Mouse (Mus musculus): ENCODE data around the gene Crybg3. TPM values are rescaled to one million over a fixed set of nuclear protein-coding genes. Genes with fewer than 3 reads are reported as not detected.
"Not testable (repeated sequence)": the region's sequence is repeated elsewhere in the genome, so short reads cannot be mapped to it uniquely, and the experiment has no call there.

Gene Crybg3
- total and polyA plus RNA-seq, 2 experiments from 2014 or later, result 1.4 to 6.5 TPM

DNA sequence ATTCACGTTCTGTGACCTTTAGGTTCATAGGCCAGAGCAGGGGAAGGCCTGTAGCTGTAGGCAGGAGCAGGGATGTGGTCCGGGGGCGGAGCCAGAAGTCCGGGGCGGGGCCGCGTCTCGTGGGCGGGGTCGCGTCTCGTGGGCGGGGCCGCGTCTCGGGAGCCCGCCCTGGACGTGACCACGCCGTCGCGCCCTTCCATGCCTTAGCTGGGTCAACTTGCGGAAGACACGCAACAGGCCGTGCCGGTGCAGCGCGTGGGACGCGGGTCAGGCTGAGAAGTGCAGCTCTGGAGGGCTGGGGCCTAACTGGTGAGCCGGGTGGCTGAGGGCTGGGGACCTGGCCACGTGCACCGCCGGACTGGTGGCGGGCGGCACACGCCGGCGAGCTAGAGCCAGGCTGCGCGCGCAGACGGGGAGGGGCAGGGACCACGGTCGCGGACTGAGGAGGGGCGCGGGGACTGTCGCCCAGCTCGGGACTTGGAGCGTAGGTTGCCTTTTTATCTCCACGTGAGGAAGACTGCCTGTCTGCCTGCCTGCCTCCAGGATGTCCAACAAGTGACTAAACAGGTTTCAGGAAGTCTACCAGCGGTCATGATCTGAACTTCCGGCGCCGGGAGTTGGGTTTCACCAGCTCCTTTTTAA, 129.0 kb downstream of the Crybg3 start, which contains the start of gene Riox2:
TSS of gene Riox2 (plus strand) at position 139 of the 642 bp plus-strand sequence.
- Histone ChIP-seq H3K9ac (replicated peaks; ENCODE audit: low read length) (peak within 1 kb of the TSS; percentile 47), H3K27me3 (ENCODE audit: insufficient read depth, low read length) (no peaks in the 10 kb centered on the region), H3K4me3 (ENCODE audit: low read length) (peak within 1 kb of the TSS; percentile 68), H3K9me3 (ENCODE audit: low read length) (no peaks in the 10 kb centered on the region), H3K36me3 (ENCODE audit: insufficient read depth, low read length) (no peaks in the 10 kb centered on the region), H3K4me2 (ENCODE audit: low read depth, low read length) (peak within 1 kb of the TSS; percentile 64), H3K27ac (peak within 1 kb of the TSS; percentile 34; the same call in 1 of the 2 replicates), H3K4me1 (ENCODE audit: insufficient read depth, low read length) (no peaks in the 10 kb centered on the region)
- 1% methylated on average over 56 of the region's 56 CpGs for WGBS
- TF ChIP-seq CTCF (IDR thresholded peaks at IDR 0.05; ENCODE audit: low read depth), result no peak
- ATAC-seq (peak; percentile 97), DNase-seq (ENCODE audit: low spot score) (peak; percentile 85)

DNA sequence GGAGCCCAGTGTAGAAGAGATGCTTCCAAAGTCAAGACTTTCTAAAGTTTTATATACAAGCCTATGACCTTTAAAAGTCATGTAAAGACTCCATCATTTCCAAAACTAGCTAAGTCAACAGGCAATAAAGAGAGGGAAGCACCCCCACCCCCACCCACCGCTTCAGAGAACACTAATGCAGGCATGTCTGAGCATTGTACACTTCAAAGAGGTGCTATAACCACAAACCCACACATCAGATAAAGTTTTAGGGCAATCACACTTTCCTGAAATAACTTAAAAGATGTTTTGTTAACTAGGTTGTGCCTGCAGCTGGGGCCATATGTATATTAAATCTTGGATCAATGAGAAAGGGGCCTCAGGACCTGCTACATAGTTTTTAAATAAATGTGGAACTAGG, 130.9 kb downstream of the Crybg3 start:
- H3K27me3 ChIP-seq (ENCODE audit: insufficient read depth, low read length), result no peaks in the 10 kb centered on the region
- no peaks in the 10 kb centered on the region for H3K4me1 ChIP-seq (ENCODE audit: insufficient read depth, low read length)
- ATAC-seq (no peak), DNase-seq (ENCODE audit: low spot score) (no peak)
- no peak overlapping the region for H3K27ac ChIP-seq
- H3K4me2 ChIP-seq (ENCODE audit: low read depth, low read length), result no peak overlapping the region
- no peak for TF ChIP-seq CTCF (IDR thresholded peaks at IDR 0.05; ENCODE audit: low read depth)
- 98% methylated on average over 1 of the region's 1 CpGs for WGBS
- H3K4me3 ChIP-seq (ENCODE audit: low read length), result no peak overlapping the region
- 0 out of 2 replicates have a peak, but pooled peaks cover 2% of the 10 kb centered on the region for H3K9me3 ChIP-seq (ENCODE audit: low read length)
- H3K9ac ChIP-seq (replicated peaks; ENCODE audit: low read length), result no peak overlapping the region
- H3K36me3 ChIP-seq (ENCODE audit: insufficient read depth, low read length), result no peaks in the 10 kb centered on the region

DNA sequence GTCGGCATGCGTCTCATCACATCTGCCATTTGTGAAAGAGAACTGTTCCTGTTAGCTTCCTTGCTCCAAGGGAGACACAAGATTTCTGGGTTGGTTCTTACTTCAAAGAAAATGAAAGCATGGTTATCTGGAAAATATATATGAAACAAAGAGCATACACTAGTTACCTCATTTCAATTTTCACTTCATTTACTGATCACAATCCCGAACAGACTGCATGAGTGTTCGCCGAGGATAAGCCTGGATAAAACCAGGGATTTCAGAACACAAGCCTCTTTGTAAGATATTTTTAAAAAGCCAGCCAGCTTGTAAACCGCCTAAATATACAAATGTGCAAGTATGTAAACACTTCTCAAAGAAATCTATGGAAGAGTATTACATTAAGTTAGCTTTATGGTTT, 136.8 kb downstream of the Crybg3 start:
- Histone ChIP-seq H3K4me2 (ENCODE audit: low read depth, low read length) (no peak overlapping the region), H3K9ac (replicated peaks; ENCODE audit: low read length) (no peak overlapping the region), H3K27me3 (ENCODE audit: insufficient read depth, low read length) (no peaks in the 10 kb centered on the region), H3K27ac (no peak overlapping the region), H3K9me3 (ENCODE audit: low read length) (0 out of 2 replicates have a peak, but pooled peaks cover 6% of the 10 kb centered on the region), H3K4me3 (ENCODE audit: low read length) (no peak overlapping the region), H3K4me1 (ENCODE audit: insufficient read depth, low read length) (no peaks in the 10 kb centered on the region), H3K36me3 (ENCODE audit: insufficient read depth, low read length) (no peaks in the 10 kb centered on the region)
- no peak for TF ChIP-seq CTCF (IDR thresholded peaks at IDR 0.05; ENCODE audit: low read depth)
- whole genome bisulfite sequencing, result 88% methylated on average over 6 of the region's 6 CpGs
- DNase-seq (ENCODE audit: low spot score), result no peak
- no peak for ATAC-seq

DNA sequence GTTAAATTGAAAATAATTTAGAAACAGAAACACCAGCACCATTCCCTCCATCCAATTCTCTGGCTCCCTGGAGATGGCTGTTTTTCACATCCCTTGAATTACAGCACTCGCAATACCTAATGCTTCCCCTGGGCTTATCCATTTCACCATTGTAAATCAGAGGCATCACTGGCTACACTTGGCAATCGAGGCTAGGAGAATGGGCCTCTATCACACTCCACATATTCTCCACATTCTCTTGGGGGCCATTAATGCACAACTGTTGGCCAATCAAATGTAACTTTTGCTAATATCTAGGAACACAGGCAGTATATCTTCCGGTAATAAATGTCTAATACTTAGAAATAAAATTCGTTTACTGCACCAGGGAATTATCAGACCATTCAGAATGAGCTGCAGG, 137.2 kb downstream of the Crybg3 start:
- no peak overlapping the region for H3K4me2 ChIP-seq (ENCODE audit: low read depth, low read length)
- H3K9ac ChIP-seq (replicated peaks; ENCODE audit: low read length), result no peak overlapping the region
- WGBS, result 69% methylated on average over 4 of the region's 4 CpGs
- no peak for ATAC-seq
- H3K4me1 ChIP-seq (ENCODE audit: insufficient read depth, low read length), result no peaks in the 10 kb centered on the region
- H3K27ac ChIP-seq, result no peak overlapping the region
- no peaks in the 10 kb centered on the region for H3K36me3 ChIP-seq (ENCODE audit: insufficient read depth, low read length)
- 0 out of 2 replicates have a peak, but pooled peaks cover 6% of the 10 kb centered on the region for H3K9me3 ChIP-seq (ENCODE audit: low read length)
- no peak for TF ChIP-seq CTCF (IDR thresholded peaks at IDR 0.05; ENCODE audit: low read depth)
- no peak for DNase-seq (ENCODE audit: low spot score)
- H3K27me3 ChIP-seq (ENCODE audit: insufficient read depth, low read length), result no peaks in the 10 kb centered on the region
- no peak overlapping the region for H3K4me3 ChIP-seq (ENCODE audit: low read length)

DNA sequence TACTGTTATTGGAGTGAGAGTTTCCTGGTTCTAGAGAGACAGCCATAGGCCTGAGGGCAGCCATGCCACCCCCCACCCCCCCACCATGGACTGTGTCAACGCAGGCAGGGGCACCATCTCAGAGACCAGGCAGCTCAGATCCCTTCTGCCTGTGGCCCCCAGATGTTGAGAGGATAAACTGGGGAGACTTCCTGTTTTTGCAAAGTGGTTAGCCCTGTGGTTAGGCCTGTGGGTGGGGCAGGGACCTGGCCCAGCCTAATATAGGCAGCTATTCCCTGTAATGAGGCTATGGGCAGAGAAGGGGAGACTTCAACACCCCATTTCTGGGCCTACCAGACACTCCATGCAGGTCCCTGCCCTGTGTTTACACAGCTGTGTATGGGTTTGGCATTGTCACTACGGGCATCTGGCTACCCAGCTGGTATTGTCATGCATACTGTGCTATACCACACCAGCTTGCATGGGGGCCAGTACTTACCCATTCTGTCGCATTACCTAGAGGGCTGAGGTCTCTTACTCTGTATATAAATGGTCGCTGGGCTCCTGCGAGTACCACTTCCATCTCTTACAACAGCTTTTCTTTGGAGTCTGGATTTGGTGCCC, 141.4 kb downstream of the Crybg3 start:
- not testable (repeated sequence) for H3K4me1 ChIP-seq (ENCODE audit: insufficient read depth, low read length); H3K27ac ChIP-seq; DNase-seq (ENCODE audit: low spot score); H3K36me3 ChIP-seq (ENCODE audit: insufficient read depth, low read length); H3K9ac ChIP-seq (replicated peaks; ENCODE audit: low read length); ATAC-seq; H3K4me2 ChIP-seq (ENCODE audit: low read depth, low read length); H3K27me3 ChIP-seq (ENCODE audit: insufficient read depth, low read length); H3K9me3 ChIP-seq (ENCODE audit: low read length); H3K4me3 ChIP-seq (ENCODE audit: low read length)
- 83% methylated on average over 5 of the region's 5 CpGs for WGBS

DNA sequence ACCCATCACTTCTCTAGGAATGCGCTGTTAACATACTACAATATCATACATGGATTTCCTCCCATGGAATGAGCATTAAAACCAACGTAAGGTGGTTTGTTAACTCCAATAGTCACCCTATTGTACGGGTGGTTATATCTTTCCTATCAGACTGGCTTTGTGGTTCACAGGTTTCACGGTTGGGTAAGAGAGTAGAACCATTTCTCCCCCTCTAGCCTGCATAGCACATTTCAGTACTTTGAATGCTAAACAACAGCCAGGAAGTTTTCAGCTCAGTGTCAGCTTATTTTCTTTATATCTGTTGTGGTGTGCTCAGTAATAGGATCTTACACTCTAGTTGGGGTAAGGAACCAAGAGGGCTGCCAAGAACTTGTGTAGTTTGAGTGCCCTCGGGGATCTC, 149.0 kb downstream of the Crybg3 start:
- Histone ChIP-seq H3K36me3 (ENCODE audit: insufficient read depth, low read length) (no peaks in the 10 kb centered on the region), H3K27me3 (ENCODE audit: insufficient read depth, low read length) (no peaks in the 10 kb centered on the region), H3K4me1 (ENCODE audit: insufficient read depth, low read length) (no peaks in the 10 kb centered on the region), H3K27ac (no peak overlapping the region), H3K4me3 (ENCODE audit: low read length) (no peak overlapping the region), H3K4me2 (ENCODE audit: low read depth, low read length) (no peak overlapping the region), H3K9me3 (ENCODE audit: low read length) (no peaks in the 10 kb centered on the region), H3K9ac (replicated peaks; ENCODE audit: low read length) (no peak overlapping the region)
- DNase-seq (ENCODE audit: low spot score) (no peak), ATAC-seq (no peak)
- no peak for TF ChIP-seq CTCF (IDR thresholded peaks at IDR 0.05; ENCODE audit: low read depth)
- 87% methylated on average over 5 of the region's 5 CpGs for WGBS

DNA sequence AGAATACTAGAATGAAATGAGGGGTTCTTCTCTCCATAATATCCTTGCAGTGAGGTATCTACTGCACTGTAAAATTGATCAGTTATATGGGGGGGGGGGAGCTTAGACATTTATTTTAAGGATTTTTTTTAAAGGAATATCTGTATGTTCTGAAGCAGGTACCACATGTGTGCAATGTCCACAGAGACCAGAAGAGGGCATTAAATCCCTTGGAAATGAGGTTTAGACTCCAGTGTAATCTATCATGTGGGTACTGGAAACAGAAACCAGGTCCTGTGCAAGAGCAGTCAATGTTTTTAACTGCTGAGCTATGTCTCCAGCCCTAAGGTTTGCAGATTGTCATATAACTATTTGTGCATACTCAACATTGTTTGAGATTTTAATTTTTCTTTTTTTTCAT, 151.7 kb downstream of the Crybg3 start:
- Histone ChIP-seq H3K4me1 (ENCODE audit: insufficient read depth, low read length) (no peaks in the 10 kb centered on the region), H3K27me3 (ENCODE audit: insufficient read depth, low read length) (no peaks in the 10 kb centered on the region), H3K36me3 (ENCODE audit: insufficient read depth, low read length) (no peaks in the 10 kb centered on the region), H3K4me3 (ENCODE audit: low read length) (no peak overlapping the region), H3K27ac (no peak overlapping the region), H3K9ac (replicated peaks; ENCODE audit: low read length) (no peak overlapping the region), H3K9me3 (ENCODE audit: low read length) (no peaks in the 10 kb centered on the region), H3K4me2 (ENCODE audit: low read depth, low read length) (no peak overlapping the region)
- no peak for ATAC-seq
- TF ChIP-seq CTCF (IDR thresholded peaks at IDR 0.05; ENCODE audit: low read depth), result no peak
- no peak for DNase-seq (ENCODE audit: low spot score)
